Mouse (Mus musculus) kidney, embryonic 16.5 days (tissue): ENCODE measurements at regions not wholly inside any gene's neighbourhood (a gene's known extent, or its start where the extent isn't known, plus 50 kb on each side); places are given as distances from the start of the nearest gene placed in this dataset.
A peak's percentile ranks its signal among the peaks of the same experiment; 100 is the strongest.

Source experiments
- ATAC-seq: fragments of 200-750 bp; cut with Nextera tagmentation; 2 replicates; pipeline ENCODE4 v1.8.0; 2017; ENCODE audit warnings: moderate TSS enrichment; ENCODE audit not compliant: low FRiP score, low TSS enrichment
- H3K27ac ChIP-seq: fragments of 300-500 bp; sonication (generic); 2 replicates; pipeline ENCODE4 v1.5.1; 2014; ENCODE audit warnings: low read length
- H3K27me3 ChIP-seq: fragments of 300-500 bp; sonication (generic); 2 replicates; pipeline ENCODE4 v1.6.1; 2014; ENCODE audit warnings: low read length, control low read depth, mixed read lengths; ENCODE audit not compliant: insufficient read depth
- H3K36me3 ChIP-seq: fragments of 300-500 bp; sonication (generic); 2 replicates; pipeline ENCODE4 v1.6.1; 2014; ENCODE audit warnings: low read length, control low read depth, mixed read lengths; ENCODE audit not compliant: insufficient read depth
- H3K4me1 ChIP-seq: fragments of 300-500 bp; sonication (generic); 2 replicates; pipeline ENCODE4 v1.6.1; 2014; ENCODE audit warnings: low read length, control low read depth, mixed read lengths; ENCODE audit not compliant: insufficient read depth
- H3K4me2 ChIP-seq: fragments of 300-500 bp; sonication (generic); replicated peaks from 2 replicates; pipeline ENCODE4 v1.6.1; 2014; ENCODE audit warnings: low read depth, low read length
- H3K4me3 ChIP-seq: fragments of 300-500 bp; sonication (generic); 2 replicates; pipeline ENCODE4 v1.5.1; 2014; ENCODE audit warnings: mild to moderate bottlenecking, low read length
- H3K9ac ChIP-seq: fragments of 300-500 bp; sonication (generic); replicated peaks from 2 replicates; pipeline ENCODE4 v1.6.1; 2014; ENCODE audit warnings: low read length
- H3K9me3 ChIP-seq: fragments of 300-500 bp; sonication (generic); 2 replicates; pipeline ENCODE4 v1.6.1; 2016; ENCODE audit warnings: low read length, control low read depth
- WGBS: fragments of 180-500 bp; shearing (Covaris S2); extraction: QIAGEN DNeasy Blood & Tissue Kit; methylation state at CpG from one replicate; pipeline ENCODE4 v1.1.7; 2014; 5-methylcytosine and 5-hydroxymethylcytosine counted together

DNA sequence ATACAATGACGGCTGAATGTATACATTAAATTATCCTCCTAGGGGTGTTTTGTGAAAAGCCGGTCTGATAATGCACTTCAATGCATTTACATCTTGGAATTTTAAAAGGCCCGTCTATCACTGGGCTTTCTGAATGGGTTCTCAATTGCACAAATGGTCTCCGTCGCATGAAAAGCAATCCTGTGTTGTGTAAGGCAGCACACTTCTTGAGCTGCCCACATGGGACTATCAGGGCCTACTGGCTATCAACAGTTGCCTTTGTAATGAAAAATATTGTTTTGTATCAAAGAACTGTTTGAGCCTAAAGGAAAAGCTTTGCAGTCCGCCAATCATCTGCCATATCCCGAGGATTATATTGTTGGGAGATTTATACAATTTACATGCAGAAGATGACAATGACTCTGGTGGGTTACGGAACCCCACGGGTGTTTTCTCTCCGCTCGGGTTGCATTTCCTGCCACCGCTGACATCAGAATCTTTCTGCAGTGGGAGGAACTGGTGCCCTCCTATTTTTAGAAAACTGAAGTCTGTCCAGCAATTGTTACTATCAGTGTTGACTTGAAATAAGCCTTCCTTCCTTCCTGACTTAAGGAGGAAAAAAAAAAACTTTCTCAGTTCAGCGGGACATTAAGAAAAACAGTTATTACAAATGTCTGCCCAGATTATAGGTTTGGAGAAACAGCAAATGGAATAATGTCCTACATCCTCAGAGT, 118.7 kb downstream of the Tmem26 start:
- WGBS: 59% methylated on average over 13 of the region's 13 CpGs
- Histone ChIP-seq H3K4me3 (no peak overlapping the region), H3K36me3 (no peaks in the 10 kb centered on the region), H3K9me3 (no peaks in the 10 kb centered on the region), H3K9ac (no peak overlapping the region), H3K27me3 (no peaks in the 10 kb centered on the region), H3K27ac (peak overlapping the region; percentile 58; the same call in 1 of the 2 replicates), H3K4me1 (no peaks in the 10 kb centered on the region), H3K4me2 (no peak overlapping the region)
- no peak for ATAC-seq

DNA sequence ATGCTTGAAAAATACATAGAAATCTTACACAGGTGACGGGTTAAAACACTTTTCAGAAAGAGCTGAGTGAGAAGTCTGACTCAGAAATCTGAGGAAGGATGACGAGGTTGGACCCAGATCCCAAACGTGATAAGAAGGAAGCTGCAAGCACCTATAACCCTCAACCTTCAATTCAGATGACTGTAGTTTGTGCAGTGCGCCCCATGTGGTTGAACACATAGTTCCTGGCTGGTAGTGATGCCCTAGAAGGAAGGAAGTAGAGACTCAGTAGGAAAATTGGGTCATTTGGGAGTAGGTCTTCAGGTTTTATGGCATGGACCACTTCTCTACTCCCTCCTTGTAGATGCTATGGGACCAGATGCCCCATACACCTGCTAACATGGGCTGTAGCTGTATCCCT, 120.6 kb downstream of the Tmem26 start:
- H3K27ac ChIP-seq: no peak overlapping the region
- no peak for ATAC-seq
- H3K9ac ChIP-seq: no peak overlapping the region
- no peak overlapping the region for H3K4me2 ChIP-seq
- no peaks in the 10 kb centered on the region for H3K36me3 ChIP-seq
- H3K4me3 ChIP-seq: no peak overlapping the region
- 76% methylated on average over 4 of the region's 4 CpGs for WGBS
- no peaks in the 10 kb centered on the region for H3K4me1 ChIP-seq
- no peaks in the 10 kb centered on the region for H3K27me3 ChIP-seq
- H3K9me3 ChIP-seq: no peaks in the 10 kb centered on the region

DNA sequence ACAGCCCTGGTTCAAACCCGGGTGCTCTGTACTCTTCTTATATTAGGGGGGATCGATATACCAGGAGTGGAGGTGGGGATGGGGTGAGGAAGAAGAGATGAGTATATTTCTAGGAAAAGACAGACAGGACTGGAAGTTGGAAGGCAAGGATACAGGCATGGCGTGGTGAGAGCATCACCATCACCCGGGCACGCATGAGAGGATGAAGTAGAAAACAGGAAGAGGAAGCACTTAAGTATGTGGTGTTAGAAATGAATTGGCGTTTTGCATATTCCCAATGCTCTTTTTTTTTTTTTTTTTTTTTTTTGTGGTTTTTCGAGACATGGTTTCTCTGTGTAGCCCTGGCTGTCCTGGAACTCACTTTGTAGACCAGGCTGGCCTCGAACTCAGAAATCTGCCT, 121.2 kb downstream of the Tmem26 start:
- no peak overlapping the region for H3K4me2 ChIP-seq
- H3K27me3 ChIP-seq: no peaks in the 10 kb centered on the region
- H3K9ac ChIP-seq: no peak overlapping the region
- no peaks in the 10 kb centered on the region for H3K9me3 ChIP-seq
- H3K4me3 ChIP-seq: no peak overlapping the region
- 90% methylated on average over 8 of the region's 8 CpGs for WGBS
- no peaks in the 10 kb centered on the region for H3K36me3 ChIP-seq
- no peak overlapping the region for H3K27ac ChIP-seq
- no peak for ATAC-seq
- no peaks in the 10 kb centered on the region for H3K4me1 ChIP-seq

DNA sequence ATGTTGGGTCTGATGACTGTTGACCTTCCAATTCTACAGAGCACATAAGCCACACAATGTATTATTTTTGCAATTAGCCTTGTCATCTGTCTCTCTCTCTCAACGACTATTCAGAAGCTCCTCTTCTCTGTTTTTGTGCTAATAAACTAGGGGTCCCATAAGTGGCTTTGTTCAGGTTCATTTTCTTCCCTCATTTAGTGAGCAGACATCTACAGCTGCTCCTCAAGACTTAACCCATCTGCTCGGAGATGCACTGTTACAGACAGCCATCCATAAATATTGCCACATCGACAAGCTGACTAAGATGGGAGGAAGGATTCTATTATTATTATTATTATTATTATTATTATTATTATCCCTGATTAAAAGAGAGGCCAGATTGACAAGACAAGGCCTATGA, 127.7 kb downstream of the Tmem26 start:
- Histone ChIP-seq H3K9ac (no peak overlapping the region), H3K27ac (no peak overlapping the region), H3K4me3 (no peak overlapping the region), H3K4me1 (no peaks in the 10 kb centered on the region), H3K4me2 (no peak overlapping the region), H3K9me3 (no peaks in the 10 kb centered on the region), H3K36me3 (no peaks in the 10 kb centered on the region), H3K27me3 (no peaks in the 10 kb centered on the region)
- 78% methylated on average over 3 of the region's 3 CpGs for whole genome bisulfite sequencing
- no peak for ATAC-seq

DNA sequence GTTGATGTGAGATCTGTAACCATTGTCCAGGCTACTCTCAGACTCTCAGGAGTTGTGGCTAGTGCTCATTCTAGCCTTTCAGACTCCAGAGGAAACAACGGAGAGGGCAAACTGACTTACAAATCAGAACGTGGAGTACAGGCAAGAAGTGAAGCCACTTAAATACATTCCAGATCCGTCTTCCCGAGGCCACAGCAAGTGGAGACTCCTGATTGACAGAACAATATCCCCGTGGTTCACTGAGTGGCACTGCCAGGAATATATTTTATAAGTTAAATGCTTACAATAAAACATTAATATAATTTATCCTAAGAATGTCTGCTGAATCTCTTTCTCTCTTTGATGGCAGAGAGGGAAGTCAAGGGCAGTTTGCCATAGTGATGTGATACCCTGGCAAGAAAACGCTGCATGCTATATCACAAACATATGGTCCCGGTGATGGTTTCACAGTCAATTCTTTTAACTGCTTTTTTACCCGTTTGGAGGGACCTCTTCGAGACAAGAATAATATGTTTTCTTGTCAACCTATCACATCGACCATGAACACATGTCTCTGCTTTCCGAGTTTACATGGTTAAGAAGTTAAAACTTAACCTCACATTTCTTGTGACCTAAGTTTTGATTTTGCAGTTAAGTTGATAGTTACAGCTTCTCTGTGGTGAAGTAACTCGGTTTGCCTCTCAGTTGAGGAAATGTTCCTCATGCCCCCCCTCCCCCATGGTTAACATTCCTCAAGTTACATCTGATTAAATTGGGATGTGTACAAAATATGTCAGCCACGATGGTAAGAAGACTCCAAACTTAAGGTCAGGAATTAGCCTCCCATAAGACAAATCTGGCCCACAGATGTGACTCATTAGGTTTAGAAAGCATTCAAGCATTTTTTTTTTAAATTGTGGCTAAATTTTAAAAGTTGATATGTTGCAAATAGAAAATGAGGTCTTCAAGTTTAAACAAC, 132.8 kb downstream of the Tmem26 start:
- H3K27me3 ChIP-seq: no peaks in the 10 kb centered on the region
- H3K36me3 ChIP-seq: no peaks in the 10 kb centered on the region
- ATAC-seq: no peak
- no peaks in the 10 kb centered on the region for H3K4me1 ChIP-seq
- 49% methylated on average over 13 of the region's 13 CpGs for WGBS
- H3K9me3 ChIP-seq: no peaks in the 10 kb centered on the region
- H3K9ac ChIP-seq: no peak overlapping the region
- no peak overlapping the region for H3K4me3 ChIP-seq
- H3K4me2 ChIP-seq: no peak overlapping the region
- no peak overlapping the region for H3K27ac ChIP-seq

DNA sequence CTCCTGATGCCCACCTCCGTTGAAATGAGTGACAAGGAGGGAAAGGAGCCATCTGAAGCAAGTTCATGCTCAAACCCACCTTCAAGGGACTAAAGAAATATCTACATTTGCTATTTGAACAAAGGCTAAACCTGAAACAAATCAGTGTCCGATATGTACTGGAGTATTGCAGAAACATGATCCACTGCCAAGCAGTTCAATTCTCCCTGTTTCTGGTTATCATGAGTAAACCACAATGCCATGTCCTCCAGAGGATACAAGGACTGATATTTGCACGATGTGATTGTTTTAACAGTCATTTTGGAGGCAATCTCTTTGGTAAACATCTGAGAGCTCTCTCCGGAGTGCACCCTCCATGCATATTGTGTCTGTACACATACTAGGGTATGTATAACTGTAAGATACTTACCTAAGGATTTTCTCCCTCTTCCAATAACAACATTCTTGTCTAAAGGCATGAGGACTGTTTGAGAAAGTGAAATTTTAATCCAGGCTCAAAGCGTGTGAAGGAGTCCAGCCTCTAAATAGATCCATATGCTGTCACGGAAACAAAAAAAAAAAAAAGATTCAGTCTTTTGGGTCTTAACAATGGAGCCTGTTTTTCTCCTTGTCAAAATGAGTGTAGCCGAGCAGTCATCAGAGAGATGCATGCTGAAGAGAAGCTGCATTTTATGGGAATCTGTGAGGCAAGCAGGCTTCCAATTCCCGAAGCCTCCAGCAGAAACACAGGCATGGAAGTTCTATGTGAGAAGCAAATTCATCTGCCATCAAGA, 141.3 kb downstream of the Tmem26 start:
- no peak for ATAC-seq
- H3K27me3 ChIP-seq: no peaks in the 10 kb centered on the region
- H3K4me2 ChIP-seq: no peak overlapping the region
- H3K36me3 ChIP-seq: no peaks in the 10 kb centered on the region
- H3K27ac ChIP-seq: no peak overlapping the region
- H3K9ac ChIP-seq: no peak overlapping the region
- no peaks in the 10 kb centered on the region for H3K4me1 ChIP-seq
- H3K4me3 ChIP-seq: no peak overlapping the region
- WGBS: 77% methylated on average over 8 of the region's 8 CpGs
- no peaks in the 10 kb centered on the region for H3K9me3 ChIP-seq

DNA sequence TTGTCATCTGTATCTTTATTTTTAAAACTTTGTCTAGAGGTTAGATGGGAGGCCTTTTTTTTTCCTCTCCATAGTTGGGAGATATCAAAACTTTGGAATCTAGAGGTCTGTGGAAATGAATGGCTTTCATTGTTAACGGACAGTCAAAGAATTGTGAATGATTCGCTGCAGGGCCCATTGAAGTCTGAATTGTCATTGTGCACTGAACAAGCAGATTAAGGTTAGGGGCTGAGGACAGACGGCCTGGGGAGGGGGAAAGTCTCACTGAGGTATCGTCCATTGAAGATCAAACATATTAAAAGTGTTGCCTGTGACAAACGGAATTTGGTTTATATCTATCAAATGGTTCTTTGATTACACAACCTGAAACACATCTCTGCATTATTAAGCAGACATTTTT, 142.3 kb downstream of the Tmem26 start:
- H3K36me3 ChIP-seq: no peaks in the 10 kb centered on the region
- H3K27me3 ChIP-seq: no peaks in the 10 kb centered on the region
- H3K27ac ChIP-seq: no peak overlapping the region
- H3K4me2 ChIP-seq: no peak overlapping the region
- WGBS: 77% methylated on average over 5 of the region's 5 CpGs
- no peak overlapping the region for H3K4me3 ChIP-seq
- H3K4me1 ChIP-seq: no peaks in the 10 kb centered on the region
- H3K9ac ChIP-seq: no peak overlapping the region
- H3K9me3 ChIP-seq: no peaks in the 10 kb centered on the region
- no peak for ATAC-seq

DNA sequence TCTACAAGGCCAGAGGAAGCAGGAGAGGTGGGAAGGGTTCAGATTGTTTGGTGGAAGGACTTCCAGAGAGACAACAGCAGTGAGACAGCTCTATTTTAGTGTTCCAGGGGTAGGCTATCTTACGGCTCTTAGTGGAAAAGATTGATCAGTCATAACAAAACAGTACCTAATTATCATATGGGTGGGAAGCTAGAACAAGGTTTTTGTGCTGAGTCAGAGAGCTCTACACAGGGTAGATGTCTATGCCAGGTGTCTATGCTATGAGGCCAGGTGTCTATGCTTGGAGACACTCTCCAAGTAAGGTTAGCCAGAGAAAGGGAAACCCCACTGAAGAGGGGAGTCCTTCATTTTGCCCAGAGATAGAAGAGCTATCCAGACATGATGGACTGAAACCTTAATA, 143.9 kb downstream of the Tmem26 start:
- H3K4me2 ChIP-seq: no peak overlapping the region
- no peak overlapping the region for H3K9ac ChIP-seq
- WGBS: 96% methylated on average over 1 of the region's 1 CpGs
- H3K36me3 ChIP-seq: no peaks in the 10 kb centered on the region
- no peak for ATAC-seq
- no peaks in the 10 kb centered on the region for H3K9me3 ChIP-seq
- no peaks in the 10 kb centered on the region for H3K4me1 ChIP-seq
- no peak overlapping the region for H3K27ac ChIP-seq
- H3K4me3 ChIP-seq: no peak overlapping the region
- no peaks in the 10 kb centered on the region for H3K27me3 ChIP-seq

DNA sequence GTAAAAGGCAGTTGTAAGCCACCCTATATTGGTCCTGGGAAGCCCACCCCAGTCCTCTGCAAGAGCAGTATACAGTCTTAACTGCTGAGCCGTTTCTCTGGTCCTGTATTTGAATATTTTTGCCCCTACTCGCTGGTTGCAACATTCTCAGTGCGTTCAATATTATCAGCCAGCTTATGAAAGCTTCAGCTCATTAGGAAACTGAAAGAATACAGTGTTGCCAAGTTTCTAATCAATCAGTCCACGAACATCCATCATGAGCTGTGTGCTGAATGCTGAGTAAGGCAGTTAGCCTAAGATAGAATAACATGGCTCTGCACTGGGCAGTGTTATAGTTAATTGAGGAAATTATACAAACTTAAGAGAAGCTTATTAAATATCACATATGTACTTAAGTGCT, 148.7 kb downstream of the Tmem26 start:
- 85% methylated on average over 4 of the region's 4 CpGs for WGBS
- Histone ChIP-seq H3K36me3 (no peaks in the 10 kb centered on the region), H3K4me2 (no peak overlapping the region), H3K27ac (no peak overlapping the region), H3K4me3 (no peak overlapping the region), H3K4me1 (0 out of 2 replicates have a peak, but pooled peaks cover 5% of the 10 kb centered on the region), H3K27me3 (no peaks in the 10 kb centered on the region), H3K9me3 (no peaks in the 10 kb centered on the region), H3K9ac (no peak overlapping the region)
- no peak for ATAC-seq
